Mouse (Mus musculus) ES-E14 (cell line): ENCODE measurements around the gene Gm10647. TPM values are rescaled to one million over a fixed set of nuclear protein-coding genes. Genes with fewer than 3 reads are reported as not detected.

Experiments used
- DNase-seq: peaks from one replicate; pipeline ENCODE4 v3.0.0-alpha.2; 2013; ENCODE audit warnings: low read depth, low spot score
- H3K27ac ChIP-seq: 2 replicates; pipeline ENCODE4 v1.5.1; 2012; ENCODE audit warnings: low read depth, mild to moderate bottlenecking, low read length, moderate library complexity, mixed read lengths; ENCODE audit not compliant: poor library complexity, insufficient read depth, severe bottlenecking
- H3K36me3 ChIP-seq: 2 replicates; pipeline ENCODE4 v1.6.1; 2012; ENCODE audit warnings: mild to moderate bottlenecking, low read length, moderate library complexity, mixed read lengths; ENCODE audit not compliant: control insufficient read depth, poor library complexity, insufficient read depth, severe bottlenecking
- H3K4me1 ChIP-seq, 2 experiments: fragments of 150-350 bp in 1 of 2; sonication (generic) in 1 of 2; 2 replicates each; pipeline ENCODE4 v1.6.1; 2012; ENCODE audit warnings: low read length in 2 of 2, mild to moderate bottlenecking in 1 of 2, mixed read lengths in 1 of 2; ENCODE audit not compliant: control insufficient read depth in 2 of 2, insufficient read depth in 2 of 2, poor library complexity in 1 of 2
- H3K4me3 ChIP-seq, 2 experiments: fragments of 150-350 bp in 1 of 2; sonication (generic) in 1 of 2; 2 replicates each; pipeline ENCODE4 v1.5.1; 2012; ENCODE audit warnings: low read length in 2 of 2, low read depth in 1 of 2, mild to moderate bottlenecking in 1 of 2, mixed read lengths in 1 of 2; ENCODE audit not compliant: insufficient read depth in 1 of 2, poor library complexity in 1 of 2, severe bottlenecking in 1 of 2
- H3K9ac ChIP-seq: 2 replicates; pipeline ENCODE4 v1.6.1; 2012; ENCODE audit warnings: low read depth, mild to moderate bottlenecking, low read length, mixed read lengths; ENCODE audit not compliant: poor library complexity, insufficient read depth, severe bottlenecking
- H3K9me3 ChIP-seq: fragments of 150-350 bp; sonication (generic); 2 replicates; pipeline ENCODE4 v1.6.1; 2012; ENCODE audit warnings: low read depth, mild to moderate bottlenecking, low read length; ENCODE audit not compliant: control insufficient read depth, insufficient read depth
- CHD2 ChIP-seq: IDR thresholded peaks from 2 replicates; pipeline ENCODE4 v1.6.1; 2014; ENCODE audit warnings: mild to moderate bottlenecking, low read depth, low read length, inconsistent platforms
- HCFC1 ChIP-seq: IDR thresholded peaks from 2 replicates; pipeline ENCODE4 v1.6.1; 2012; ENCODE audit warnings: low read length, inconsistent platforms, borderline replicate concordance; ENCODE audit not compliant: insufficient read depth
- MAFK ChIP-seq: IDR thresholded peaks from 2 replicates; pipeline ENCODE4 v1.6.1; 2014; ENCODE audit warnings: mild to moderate bottlenecking, low read depth, low read length, inconsistent platforms; ENCODE audit not compliant: insufficient read depth
- ZC3H11A ChIP-seq: IDR thresholded peaks from 2 replicates; pipeline ENCODE4 v1.6.1; 2012; ENCODE audit warnings: low read depth, mild to moderate bottlenecking, inconsistent platforms, low read length, borderline replicate concordance
- ZNF384 ChIP-seq: IDR thresholded peaks from 2 replicates; pipeline ENCODE4 v1.6.1; 2012; ENCODE audit warnings: low read depth, low read length, inconsistent platforms
- in situ Hi-C, 2 experiments: fragments of 600-800 bp; cut with MboI; formaldehyde crosslinking; loops; one replicate each; pipeline ENCODE4 v1.15.1; 2025; ENCODE audit warnings: low sequenced_read_pairs in 2 of 2, inconsistent platforms in 1 of 2; ENCODE audit not compliant: unreplicated experiment in 2 of 2
- total RNA-seq: library from RNA; depleted of rRNA; stranded (reverse); fragments of 300-350 nt; gene quantifications from 2 replicates; pipeline ENCODE4 v1.2.3, GENCODE M21; 2012

Gm10647 gene
- total RNA-seq, 1 experiment: not detected

GRCm38 (mm10) chr9:66825990-66826389 is 29.2 kb downstream of the Gm10647 start:
- DNase-seq: peak; percentile 42
- Histone ChIP-seq H3K36me3 (no peaks in the 10 kb centered on the region), H3K4me1 (no peaks in the 10 kb centered on the region), H3K9ac (no peak overlapping the region), H3K9me3 (no peaks in the 10 kb centered on the region), H3K27ac (no peak overlapping the region), H3K4me3 (no peak overlapping the region)
- in situ Hi-C loops: no loop called here
- TF ChIP-seq HCFC1: no peak
- TF ChIP-seq ZC3H11A: peak; percentile 91

GRCm38 (mm10) chr9:66832366-66832908 is 35.6 kb downstream of the Gm10647 start:
- H3K36me3 ChIP-seq: no peaks in the 10 kb centered on the region
- in situ Hi-C loops: no loop called here
- no peak overlapping the region for H3K4me3 ChIP-seq
- TF ChIP-seq HCFC1: no peak
- no peak overlapping the region for H3K27ac ChIP-seq
- H3K4me1 ChIP-seq: no peaks in the 10 kb centered on the region
- no peak overlapping the region for H3K9ac ChIP-seq
- no peaks in the 10 kb centered on the region for H3K9me3 ChIP-seq
- DNase-seq: no peak

GRCm38 (mm10) chr9:66833851-66834250 is 37.0 kb downstream of the Gm10647 start:
- in situ Hi-C loops: no loop called here

GRCm38 (mm10) chr9:66834318-66835096 is 37.7 kb downstream of the Gm10647 start, which contains the start of gene Aph1c:
Gene Aph1c (minus strand): TSS chr9:66834726.
- Histone ChIP-seq H3K27ac (no peak within 1 kb of the TSS), H3K4me1 (no peaks in the 10 kb centered on the region), H3K9me3 (no peaks in the 10 kb centered on the region), H3K36me3 (no peaks in the 10 kb centered on the region), H3K4me3 (peak within 1 kb of the TSS; percentile 73 to 100), H3K9ac (peak within 1 kb of the TSS; percentile 62)
- in situ Hi-C loops: no loop called here
- no peak for TF ChIP-seq HCFC1
- peak; percentile 63; the same call in 1 of the 2 replicates for TF ChIP-seq CHD2
- no peak for TF ChIP-seq ZC3H11A
- peak; percentile 98 for DNase-seq

More at GRCm38 (mm10) chr9:66833851-66834250, 37.0 kb downstream of the Gm10647 start:
- no peak for DNase-seq
- Histone ChIP-seq H3K4me1 (no peaks in the 10 kb centered on the region), H3K4me3 (peak overlapping the region; percentile 73 to 100), H3K36me3 (no peaks in the 10 kb centered on the region), H3K27ac (no peak overlapping the region), H3K9me3 (no peaks in the 10 kb centered on the region), H3K9ac (no peak overlapping the region)
- no peak for TF ChIP-seq CHD2
- TF ChIP-seq MAFK: no peak
- no peak for TF ChIP-seq ZC3H11A
- TF ChIP-seq ZNF384: no peak
- no peak for TF ChIP-seq HCFC1

- no peak for DNase-seq
- peak overlapping the region; percentile 61 to 81 for H3K4me3 ChIP-seq
- in situ Hi-C loops: no loop called here
- H3K9me3 ChIP-seq: no peaks in the 10 kb centered on the region
- H3K9ac ChIP-seq: peak overlapping the region; percentile 24
- no peaks in the 10 kb centered on the region for H3K36me3 ChIP-seq
- H3K27ac ChIP-seq: no peak overlapping the region
- TF ChIP-seq ZC3H11A (no peak), ZNF384 (no peak), CHD2 (no peak), MAFK (no peak), HCFC1 (no peak)
- no peaks in the 10 kb centered on the region for H3K4me1 ChIP-seq
Measured at GRCm38 (mm10) chr9:66835097-66835480, 38.2 kb downstream of the Gm10647 start.
